13 mouse cellular contexts compared by ENCODE assay signal in genomic region chr10:41544481-41545190, GRCm38 (mm10). TPM values are rescaled to one million over a fixed set of nuclear protein-coding genes. Genes with fewer than 3 reads are reported as not detected.
DNase-seq lines count a peak whose midpoint lies in the region; ATAC-seq lines count a peak whose summit lies in the region.
"Had no signal": no experiment of that assay in that cellular context is flagged by ENCODE, and none has a peak within 500 bp of the region (broad histone marks: within the 10 kb centered on the region; RNA-seq: fewer than 3 reads in every experiment).

No protein-coding gene starts in this region.

- H3K9me3 ChIP-seq in forebrain, embryonic 12.5 days = peaks cover 6% of the 10 kb centered on the region; the same call in 1 of the 2 replicates
- H3K9me3 ChIP-seq in forebrain, embryonic 11.5 days (ENCODE audit: control insufficient read depth, low read length) = peaks cover 4% of the 10 kb centered on the region; the same call in 1 of the 2 replicates
- peaks cover 6% of the 10 kb centered on the region; the same call in 1 of the 2 replicates for H3K9me3 ChIP-seq in midbrain, embryonic 10.5 days (replicated peaks)
- H3K9me3 ChIP-seq in midbrain, embryonic 16.5 days (replicated peaks; ENCODE audit: control insufficient read depth, low read length, poor library complexity, severe bottlenecking) = peaks cover 6% of the 10 kb centered on the region
- no peaks in the 10 kb centered on the region for H3K9me3 ChIP-seq in intestine, embryonic 15.5 days

- no peak overlapping the region for H3K4me2 ChIP-seq in forebrain, embryonic 12.5 days
- no peak overlapping the region for H3K4me2 ChIP-seq in forebrain, embryonic 11.5 days (ENCODE audit: low read depth, low read length, severe bottlenecking)
- H3K4me2 ChIP-seq in midbrain, embryonic 16.5 days (ENCODE audit: low read length) = no peak overlapping the region
- H3K4me2 ChIP-seq in intestine, embryonic 15.5 days (replicated peaks) = peak overlapping the region; percentile 44; the same call in 1 of the 2 replicates

- 4% methylated on average over 7 of the region's 7 CpGs for WGBS in forebrain, embryonic 12.5 days
- WGBS in forebrain, embryonic 11.5 days = 3% methylated on average over 7 of the region's 7 CpGs
- 2% methylated on average over 7 of the region's 7 CpGs for WGBS in midbrain, embryonic 10.5 days
- 3% methylated on average over 7 of the region's 7 CpGs for WGBS in midbrain, embryonic 16.5 days
- 15% methylated on average over 7 of the region's 7 CpGs for WGBS in intestine, embryonic 15.5 days

- ATAC-seq in forebrain, embryonic 12.5 days (ENCODE audit: low FRiP score) = 0 out of 2 replicates have a peak, but pooled peaks have one; percentile 33
- ATAC-seq in forebrain, embryonic 11.5 days (replicated peaks; ENCODE audit: low FRiP score) = no peak
- ATAC-seq in midbrain, embryonic 16.5 days = no peak
- peak; percentile 77 for ATAC-seq in intestine, embryonic 15.5 days

- no peak overlapping the region for H3K27ac ChIP-seq in forebrain, embryonic 12.5 days
- no peak overlapping the region for H3K27ac ChIP-seq in forebrain, embryonic 11.5 days (ENCODE audit: low read depth, low read length)
- H3K27ac ChIP-seq in midbrain, embryonic 10.5 days (replicated peaks) = no peak overlapping the region; the same call in 1 of the 2 replicates
- no peak overlapping the region for H3K27ac ChIP-seq in midbrain, embryonic 16.5 days (ENCODE audit: low read length)
- no peak overlapping the region for H3K27ac ChIP-seq in intestine, embryonic 15.5 days

- no peak overlapping the region for H3K9ac ChIP-seq in forebrain, embryonic 12.5 days
- H3K9ac ChIP-seq in forebrain, embryonic 11.5 days (ENCODE audit: low read length) = no peak overlapping the region
- no peak overlapping the region for H3K9ac ChIP-seq in midbrain, embryonic 16.5 days (ENCODE audit: low read depth, low read length)
- H3K9ac ChIP-seq in intestine, embryonic 15.5 days = no peak overlapping the region

- no peak for DNase-seq in forebrain, embryonic 11.5 days (ENCODE audit: low spot score)
- DNase-seq in midbrain, embryonic 10.5 days (ENCODE audit: low spot score) = no peak
- peak; percentile 63 for DNase-seq in splenic B cell, adult 2 months (ENCODE audit: low read depth, low spot score)
- no peak for DNase-seq in layer of hippocampus, adult 9-10 months (ENCODE audit: low spot score)
- no peak for DNase-seq in cerebellum, adult 11-12 months
- DNase-seq: adrenal gland, postnatal 10 days; cerebellum, postnatal 36 days; gastrocnemius, postnatal 25 days; kidney, postnatal 4 days; right cerebral cortex, adult 18-20 months had no signal

- H3K4me3 ChIP-seq in forebrain, embryonic 12.5 days (replicated peaks) = no peak overlapping the region
- H3K4me3 ChIP-seq in forebrain, embryonic 11.5 days (ENCODE audit: low read depth, low read length) = no peak overlapping the region
- H3K4me3 ChIP-seq in midbrain, embryonic 10.5 days = peak overlapping the region; percentile 7; the same call in 1 of the 2 replicates
- no peak overlapping the region for H3K4me3 ChIP-seq in midbrain, embryonic 16.5 days (ENCODE audit: low read depth, low read length)
- no peak overlapping the region for H3K4me3 ChIP-seq in intestine, embryonic 15.5 days (replicated peaks)

- no peaks in the 10 kb centered on the region for H3K36me3 ChIP-seq in forebrain, embryonic 12.5 days (replicated peaks)
- no peaks in the 10 kb centered on the region for H3K36me3 ChIP-seq in forebrain, embryonic 11.5 days (ENCODE audit: control insufficient read depth, insufficient read depth, low read length)
- 0 out of 2 replicates have a peak, but pooled peaks cover 4% of the 10 kb centered on the region for H3K36me3 ChIP-seq in midbrain, embryonic 10.5 days
- H3K36me3 ChIP-seq in midbrain, embryonic 16.5 days (ENCODE audit: control insufficient read depth, insufficient read depth, low read length) = 0 out of 2 replicates have a peak, but pooled peaks cover 3% of the 10 kb centered on the region
- H3K36me3 ChIP-seq in intestine, embryonic 15.5 days = no peaks in the 10 kb centered on the region
- no peaks in the 10 kb centered on the region for H3K36me3 ChIP-seq in splenic B cell, adult 2 months (ENCODE audit: control insufficient read depth, insufficient read depth, low read length, poor library complexity, severe bottlenecking)

- H3K27me3 ChIP-seq in forebrain, embryonic 12.5 days = no peaks in the 10 kb centered on the region
- H3K27me3 ChIP-seq in forebrain, embryonic 11.5 days (ENCODE audit: control insufficient read depth, insufficient read depth, low read length) = no peaks in the 10 kb centered on the region
- no peaks in the 10 kb centered on the region for H3K27me3 ChIP-seq in midbrain, embryonic 10.5 days (ENCODE audit: low read depth, poor library complexity, severe bottlenecking)
- no peaks in the 10 kb centered on the region for H3K27me3 ChIP-seq in midbrain, embryonic 16.5 days (ENCODE audit: control insufficient read depth, insufficient read depth, low read depth, low read length)
- no peaks in the 10 kb centered on the region for H3K27me3 ChIP-seq in intestine, embryonic 15.5 days (replicated peaks)
- no peaks in the 10 kb centered on the region for H3K27me3 ChIP-seq in splenic B cell, adult 2 months (ENCODE audit: control insufficient read depth, insufficient read depth, low read length, poor library complexity, severe bottlenecking)

- peaks cover 13% of the 10 kb centered on the region for H3K4me1 ChIP-seq in forebrain, embryonic 12.5 days
- H3K4me1 ChIP-seq in forebrain, embryonic 11.5 days (replicated peaks; ENCODE audit: control insufficient read depth, insufficient read depth, low read length) = peaks cover 4% of the 10 kb centered on the region; the same call in 1 of the 2 replicates
- peaks cover 13% of the 10 kb centered on the region for H3K4me1 ChIP-seq in midbrain, embryonic 10.5 days
- 0 out of 2 replicates have a peak, but pooled peaks cover 3% of the 10 kb centered on the region for H3K4me1 ChIP-seq in midbrain, embryonic 16.5 days (ENCODE audit: control insufficient read depth, insufficient read depth, low read length)
- peaks cover 9% of the 10 kb centered on the region; the same call in 1 of the 2 replicates for H3K4me1 ChIP-seq in intestine, embryonic 15.5 days (replicated peaks)

RNA-seq across cellular contexts. Expression of gene Cd164, which starts 25.4 kb away (rescaled TPM):
- 104 and 110 TPM in 2 replicates for polyA plus RNA-seq in forebrain, embryonic 12.5 days (2016; fragmentation: Nextera tagmentation; extraction: Ambion mirVana)
- 125 and 138 TPM in 2 replicates for polyA plus RNA-seq in forebrain, embryonic 11.5 days (2014; fragmentation: Nextera tagmentation; extraction: Ambion mirVana)
- polyA plus RNA-seq in midbrain, embryonic 10.5 days (2016; fragmentation: Nextera tagmentation; extraction: Ambion mirVana) = 98.5 and 108 TPM in 2 replicates
- 44.7 and 48.8 TPM in 2 replicates for polyA plus RNA-seq in midbrain, embryonic 16.5 days (2015; fragmentation: Nextera tagmentation; extraction: Ambion mirVana)
- polyA plus RNA-seq in intestine, embryonic 15.5 days (2015; fragmentation: Nextera tagmentation; extraction: Ambion mirVana) = 166 and 185 TPM in 2 replicates

RNA-seq across cellular contexts. Expression of gene Ppil6, which starts 54.4 kb away (rescaled TPM):
- 1.1 and 1.7 TPM in 2 replicates for polyA plus RNA-seq in forebrain, embryonic 12.5 days (2016; fragmentation: Nextera tagmentation; extraction: Ambion mirVana)
- polyA plus RNA-seq in forebrain, embryonic 11.5 days (2014; fragmentation: Nextera tagmentation; extraction: Ambion mirVana) = 0.65 and 0.98 TPM in 2 replicates
- 0.76 and 1.7 TPM in 2 replicates for polyA plus RNA-seq in midbrain, embryonic 10.5 days (2016; fragmentation: Nextera tagmentation; extraction: Ambion mirVana)
- 4.0 and 4.1 TPM in 2 replicates for polyA plus RNA-seq in midbrain, embryonic 16.5 days (2015; fragmentation: Nextera tagmentation; extraction: Ambion mirVana)
- 0.57 and 0.63 TPM in 2 replicates for polyA plus RNA-seq in intestine, embryonic 15.5 days (2015; fragmentation: Nextera tagmentation; extraction: Ambion mirVana)

RNA-seq across cellular contexts. Expression of gene Smpd2, which starts 54.5 kb away (rescaled TPM):
- 52.2 and 52.3 TPM in 2 replicates for polyA plus RNA-seq in forebrain, embryonic 12.5 days (2016; fragmentation: Nextera tagmentation; extraction: Ambion mirVana)
- polyA plus RNA-seq in forebrain, embryonic 11.5 days (2014; fragmentation: Nextera tagmentation; extraction: Ambion mirVana) = 50.7 and 56.7 TPM in 2 replicates
- 68.7 and 72.2 TPM in 2 replicates for polyA plus RNA-seq in midbrain, embryonic 10.5 days (2016; fragmentation: Nextera tagmentation; extraction: Ambion mirVana)
- polyA plus RNA-seq in midbrain, embryonic 16.5 days (2015; fragmentation: Nextera tagmentation; extraction: Ambion mirVana) = 36.5 and 44.1 TPM in 2 replicates
- polyA plus RNA-seq in intestine, embryonic 15.5 days (2015; fragmentation: Nextera tagmentation; extraction: Ambion mirVana) = 50.2 and 56.2 TPM in 2 replicates

Comparison
In these comparisons a context has a peak if more than half of its experiments do, and no peak if none do; other contexts are left out.
1. ATAC-seq: peak in forebrain, embryonic 12.5 days (single experiment) and intestine, embryonic 15.5 days (single experiment); none in forebrain, embryonic 11.5 days (single experiment) and midbrain, embryonic 16.5 days (single experiment).